Comparison of ENCODE assay signal across 14 mouse cellular contexts in genomic region chr8:106292484-106293396, GRCm38 (mm10). TPM values are rescaled to one million over a fixed set of nuclear protein-coding genes. Genes with fewer than 3 reads are reported as not detected.
DNase-seq lines count a peak whose midpoint lies in the region; ATAC-seq and TF ChIP-seq lines count a peak whose summit lies in the region.
"Had no signal": no experiment of that assay in that cellular context is flagged by ENCODE, and none has a peak within 500 bp of the region (broad histone marks: within the 10 kb centered on the region; RNA-seq: fewer than 3 reads in every experiment).

No protein-coding gene starts in this region.

- H3K27me3 ChIP-seq in hindbrain, embryonic 14.5 days (ENCODE audit: control insufficient read depth, insufficient read depth, low read length): no peaks in the 10 kb centered on the region
- no peaks in the 10 kb centered on the region for H3K27me3 ChIP-seq in hindbrain, embryonic 10.5 days (ENCODE audit: insufficient read depth, poor library complexity, severe bottlenecking)
- H3K27me3 ChIP-seq: embryonic facial prominence, embryonic 13.5 days; lung, embryonic 15.5 days had no signal

- no peak overlapping the region for H3K4me3 ChIP-seq in hindbrain, embryonic 14.5 days (replicated peaks; ENCODE audit: low read length)
- H3K4me3 ChIP-seq in hindbrain, embryonic 10.5 days: no peak overlapping the region
- H3K4me3 ChIP-seq in bone marrow, adult 2 months (replicated peaks; ENCODE audit: control insufficient read depth, low read depth, low read length): no peak overlapping the region
- H3K4me3 ChIP-seq: embryonic facial prominence, embryonic 13.5 days; lung, embryonic 15.5 days had no signal

- no peak for ATAC-seq in hindbrain, embryonic 14.5 days (ENCODE audit: low FRiP score)
- ATAC-seq: forebrain, embryonic 14.5 days had no signal

- 0 out of 2 replicates have a peak, but pooled peaks cover 5% of the 10 kb centered on the region for H3K36me3 ChIP-seq in hindbrain, embryonic 14.5 days (replicated peaks; ENCODE audit: control insufficient read depth, insufficient read depth)
- no peaks in the 10 kb centered on the region for H3K36me3 ChIP-seq in hindbrain, embryonic 10.5 days
- H3K36me3 ChIP-seq: embryonic facial prominence, embryonic 13.5 days; lung, embryonic 15.5 days had no signal

- H3K9me3 ChIP-seq in hindbrain, embryonic 14.5 days (ENCODE audit: control insufficient read depth, low read length): no peaks in the 10 kb centered on the region
- no peaks in the 10 kb centered on the region for H3K9me3 ChIP-seq in hindbrain, embryonic 10.5 days
- H3K9me3 ChIP-seq: embryonic facial prominence, embryonic 13.5 days; lung, embryonic 15.5 days had no signal

- no peak for DNase-seq in hindbrain, embryonic 14.5 days (ENCODE audit: low spot score)
- no peak for DNase-seq in hindbrain, embryonic 10.5 days (ENCODE audit: low spot score)
- DNase-seq in A20 (ENCODE audit: low read depth, low spot score): peak; percentile 82
- DNase-seq in natural killer cell, adult 2 months (ENCODE audit: low spot score in 2 of 2): peak; percentile 14 to 19
- DNase-seq in urinary bladder, postnatal 10 days (ENCODE audit: low spot score): no peak
- DNase-seq in cerebellum, adult 9-11 months: no peak
- DNase-seq: adrenal gland, postnatal 25 days; cerebellum, postnatal 14 days; kidney, adult 9 months had no signal

- H3K27ac ChIP-seq in hindbrain, embryonic 14.5 days: peak overlapping the region; percentile 38; the same call in 1 of the 2 replicates
- no peak overlapping the region; the same call in 1 of the 2 replicates for H3K27ac ChIP-seq in hindbrain, embryonic 10.5 days
- H3K27ac ChIP-seq in bone marrow, adult 2 months (ENCODE audit: control insufficient read depth, insufficient read depth, low read depth, low read length, poor library complexity): peak overlapping the region; percentile 30
- H3K27ac ChIP-seq: embryonic facial prominence, embryonic 13.5 days; lung, embryonic 15.5 days had no signal

- no peak overlapping the region for H3K4me2 ChIP-seq in hindbrain, embryonic 14.5 days (replicated peaks)
- H3K4me2 ChIP-seq: embryonic facial prominence, embryonic 13.5 days; liver, embryonic 11.5 days; lung, embryonic 15.5 days had no signal

- no peak for TF ChIP-seq POLR2A in bone marrow, adult 2 months (IDR thresholded peaks at IDR 0.05; ENCODE audit: borderline replicate concordance, control insufficient read depth, low read depth, low read length)

- 0 out of 2 replicates have a peak, but pooled peaks cover 4% of the 10 kb centered on the region for H3K4me1 ChIP-seq in hindbrain, embryonic 14.5 days (replicated peaks; ENCODE audit: control insufficient read depth, insufficient read depth, low read length)
- peaks cover 31% of the 10 kb centered on the region for H3K4me1 ChIP-seq in hindbrain, embryonic 10.5 days (replicated peaks)
- H3K4me1 ChIP-seq in bone marrow, adult 2 months (ENCODE audit: control insufficient read depth, insufficient read depth, low read length): peaks cover 3% of the 10 kb centered on the region; the same call in 1 of the 2 replicates

- no peak for TF ChIP-seq CTCF in bone marrow, adult 2 months (IDR thresholded peaks at IDR 0.05; ENCODE audit: control insufficient read depth, insufficient read depth, low read length)

- H3K9ac ChIP-seq in hindbrain, embryonic 14.5 days: no peak overlapping the region
- H3K9ac ChIP-seq: embryonic facial prominence, embryonic 13.5 days; lung, embryonic 15.5 days had no signal

- WGBS in hindbrain, embryonic 14.5 days: 67% methylated on average over 20 of the region's 20 CpGs
- WGBS in hindbrain, embryonic 10.5 days: 64% methylated on average over 20 of the region's 20 CpGs
- WGBS in bone marrow, adult 2 months: 26% methylated on average over 20 of the region's 20 CpGs

RNA-seq across cellular contexts. Expression of gene Smpd3, which starts 45.0 kb away (rescaled TPM):
- polyA plus RNA-seq in hindbrain, embryonic 14.5 days (2014; fragmentation: Nextera tagmentation; extraction: Ambion mirVana): 46.7 and 47.1 TPM in 2 replicates
- 12.7 and 20.9 TPM in 2 replicates for polyA plus RNA-seq in hindbrain, embryonic 10.5 days (2016; fragmentation: Nextera tagmentation; extraction: Ambion mirVana)
- 0.87 TPM in 1 of 2 replicates, not detected in the other for polyA plus RNA-seq in bone marrow, adult 2 months (2011; ENCODE audit: insufficient read depth, insufficient read length, low replicate concordance, missing spikeins)

Comparison
In these comparisons a context has a peak if more than half of its experiments do, and no peak if none do; other contexts are left out.
1. DNase-seq: peak in A20 (single experiment) and natural killer cell, adult 2 months (2 of 2); none in hindbrain, embryonic 14.5 days (single experiment), hindbrain, embryonic 10.5 days (single experiment), urinary bladder, postnatal 10 days (single experiment) and cerebellum, adult 9-11 months (single experiment).